Mouse (Mus musculus) MEL (cell line): ENCODE results near the gene Tmem256.

ENCODE experiments used
- CTCF ChIP-seq, 3 experiments: IDR thresholded peaks in 2 of 3; conservative IDR thresholded peaks in 1 of 3; 2 replicates each; pipeline ENCODE4 v1.5.1; 2011 to 2012; ENCODE audit warnings: low read length in 3 of 3, low read depth in 2 of 3, mild to moderate bottlenecking in 2 of 3, improper control_type of control experiment in 1 of 3, inconsistent platforms in 1 of 3, mixed read lengths in 1 of 3, moderate library complexity in 1 of 3; ENCODE audit not compliant: control insufficient read depth in 1 of 3, insufficient read depth in 1 of 3, poor library complexity in 1 of 3, severe bottlenecking in 1 of 3
- E2F4 ChIP-seq: IDR thresholded peaks from 2 replicates; pipeline ENCODE4 v1.6.1; 2011; ENCODE audit warnings: low read depth, low read length, improper control_type of control experiment, borderline replicate concordance
- EP300 ChIP-seq, 2 experiments: IDR thresholded peaks; 2 replicates each; pipeline ENCODE4 v1.6.1; 2011; ENCODE audit warnings: improper control_type of control experiment in 2 of 2, low read length in 2 of 2, low read depth in 1 of 2, mild to moderate bottlenecking in 1 of 2
- ETS1 ChIP-seq: IDR thresholded peaks from 2 replicates; pipeline ENCODE4 v1.6.1; 2012; ENCODE audit warnings: low read depth, mild to moderate bottlenecking, inconsistent platforms, low read length, improper control_type of control experiment, moderate library complexity
- GATA1 ChIP-seq: IDR thresholded peaks from 2 replicates; pipeline ENCODE4 v1.6.1; 2011; ENCODE audit warnings: low read depth, low read length, improper control_type of control experiment
- HCFC1 ChIP-seq: IDR thresholded peaks from 2 replicates; pipeline ENCODE4 v1.6.1; 2012; ENCODE audit warnings: low read depth, mild to moderate bottlenecking, inconsistent platforms, low read length, improper control_type of control experiment, moderate library complexity
- MAX ChIP-seq: IDR thresholded peaks from 2 replicates; pipeline ENCODE4 v1.6.1; 2011; ENCODE audit warnings: low read length, improper control_type of control experiment
- POLR2A ChIP-seq, 2 experiments: IDR thresholded peaks; 2 replicates each; pipeline ENCODE4 v1.6.1; 2011 to 2012; ENCODE audit warnings: low read length in 2 of 2, mild to moderate bottlenecking in 2 of 2, control low read depth in 1 of 2, improper control_type of control experiment in 1 of 2, low read depth in 1 of 2, moderate library complexity in 1 of 2; ENCODE audit not compliant: control insufficient read depth in 1 of 2, insufficient read depth in 1 of 2, poor library complexity in 1 of 2
- RAD21 ChIP-seq: IDR thresholded peaks from 2 replicates; pipeline ENCODE4 v1.6.1; 2011; ENCODE audit warnings: mild to moderate bottlenecking, low read depth, low read length, improper control_type of control experiment
- ZC3H11A ChIP-seq: IDR thresholded peaks from 2 replicates; pipeline ENCODE4 v1.6.1; 2012; ENCODE audit warnings: low read depth, mild to moderate bottlenecking, inconsistent platforms, low read length, improper control_type of control experiment

- no peak for TF ChIP-seq CTCF (IDR thresholded peaks at IDR 0.05 in 2 of 3, conservative IDR thresholded peaks at IDR 0.05 in 1 of 3; ENCODE audit: control insufficient read depth in 1 of 3, insufficient read depth in 1 of 3, low read depth in 2 of 3, low read length in 3 of 3, poor library complexity in 1 of 3, severe bottlenecking in 1 of 3)
- TF ChIP-seq RAD21: no peak
- TF ChIP-seq POLR2A (IDR thresholded peaks at IDR 0.05; ENCODE audit: control insufficient read depth in 1 of 2, insufficient read depth in 1 of 2, low read depth in 1 of 2, low read length in 2 of 2, poor library complexity in 1 of 2): no peak
- TF ChIP-seq MAX: no peak
- no peak for TF ChIP-seq E2F4
- TF ChIP-seq GATA1: no peak
- no peak for TF ChIP-seq ZC3H11A
- TF ChIP-seq ETS1: no peak
- TF ChIP-seq EP300 (IDR thresholded peaks at IDR 0.05; ENCODE audit: low read depth in 1 of 2, low read length in 2 of 2): no peak
- no peak for TF ChIP-seq HCFC1
Observed at GRCm38 (mm10) chr11:69858113-69858998, 20.0 kb downstream of the Tmem256 start, which contains the start of gene Tnk1.
